Mouse (Mus musculus): ENCODE results near the gene Slc16a11. TPM values are rescaled to one million over a fixed set of nuclear protein-coding genes. Genes with fewer than 3 reads are reported as not detected.

Gene Slc16a11
- polyA plus RNA-seq, 1 experiment from 2014 or later, result 9.7 TPM

DNA sequence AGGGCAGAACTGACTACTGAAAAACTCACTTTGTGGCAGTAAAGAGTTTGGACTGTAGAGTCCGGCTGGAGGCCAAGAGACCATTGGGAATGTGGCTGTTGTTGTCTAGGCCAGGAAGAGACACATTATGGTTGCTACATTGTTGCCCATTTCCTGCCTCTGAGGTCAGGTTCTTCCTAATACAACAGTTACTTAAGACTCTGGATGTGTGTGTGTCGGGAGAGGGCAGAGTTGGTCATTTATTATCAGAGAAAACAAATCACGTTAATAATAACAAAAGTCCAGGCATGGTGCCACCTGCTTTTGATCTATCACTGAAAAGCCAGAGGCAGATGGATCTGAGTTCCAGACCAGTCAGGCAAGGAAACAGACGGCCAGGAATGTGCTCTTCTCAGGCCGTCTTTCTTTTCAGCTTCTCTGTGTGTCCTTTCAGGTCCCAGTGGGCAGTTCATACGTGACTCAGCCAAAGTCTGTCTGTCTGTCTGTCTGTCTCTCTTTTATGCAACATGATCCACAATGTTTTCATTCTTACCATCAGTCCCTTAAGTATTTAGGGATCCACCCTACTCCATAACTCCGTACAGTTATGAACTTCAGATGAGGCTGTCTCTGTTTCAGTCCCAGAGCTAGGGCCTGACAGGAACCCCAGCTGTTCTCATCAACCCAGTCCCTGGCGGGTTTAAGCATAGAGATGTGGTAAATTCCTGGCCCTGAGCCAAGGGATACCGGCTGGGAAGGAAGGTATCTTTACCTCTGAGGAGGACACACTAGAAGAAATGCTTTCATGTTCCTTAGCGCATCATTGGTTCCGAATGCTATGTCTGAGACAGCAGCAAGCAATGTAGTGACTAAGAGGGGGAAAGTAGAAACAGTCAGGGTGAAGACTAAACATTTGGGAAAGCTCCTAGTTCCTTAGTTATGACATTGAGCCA lies 18.9 kb upstream of the Slc16a11 start:
- WGBS, result 56% methylated on average over 11 of the region's 11 CpGs
- no peak for ATAC-seq
- Histone ChIP-seq H3K27ac (ENCODE audit: low read depth, low read length) (no peak overlapping the region), H3K4me1 (ENCODE audit: control insufficient read depth, insufficient read depth, low read depth, low read length) (no peaks in the 10 kb centered on the region), H3K27me3 (replicated peaks; ENCODE audit: control insufficient read depth, insufficient read depth, low read length) (no peaks in the 10 kb centered on the region), H3K36me3 (ENCODE audit: control insufficient read depth, insufficient read depth, low read length) (no peaks in the 10 kb centered on the region), H3K4me3 (ENCODE audit: low read length) (no peak overlapping the region), H3K4me2 (ENCODE audit: low read length) (no peak overlapping the region), H3K9ac (ENCODE audit: low read depth, low read length) (no peak overlapping the region), H3K9me3 (ENCODE audit: control insufficient read depth, low read length) (no peaks in the 10 kb centered on the region)

DNA sequence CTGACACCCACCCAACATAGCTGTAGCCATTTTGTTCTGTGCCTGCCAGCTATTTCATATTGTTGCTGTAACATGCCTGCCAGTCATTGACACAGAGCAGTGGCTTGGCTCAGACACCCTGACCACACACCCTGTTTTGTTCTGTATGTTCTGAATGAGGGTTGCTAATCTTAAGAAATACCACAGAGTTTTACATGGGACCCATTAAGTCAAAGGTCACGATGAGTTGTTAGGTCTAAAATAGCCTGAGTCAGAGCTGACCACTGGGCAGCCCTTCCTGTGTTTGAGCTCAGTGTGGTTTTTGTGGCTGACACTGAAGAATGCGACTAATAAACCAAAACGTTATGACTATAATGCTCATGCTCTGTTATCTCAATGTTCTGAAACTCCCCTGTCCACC lies 14.2 kb upstream of the Slc16a11 start:
- Histone ChIP-seq H3K4me3 (ENCODE audit: low read length) (no peak overlapping the region), H3K36me3 (ENCODE audit: control insufficient read depth, insufficient read depth, low read length) (no peaks in the 10 kb centered on the region), H3K9me3 (ENCODE audit: control insufficient read depth, low read length) (no peaks in the 10 kb centered on the region), H3K27ac (ENCODE audit: low read depth, low read length) (no peak overlapping the region), H3K9ac (ENCODE audit: low read depth, low read length) (no peak overlapping the region), H3K27me3 (replicated peaks; ENCODE audit: control insufficient read depth, insufficient read depth, low read length) (no peaks in the 10 kb centered on the region), H3K4me2 (ENCODE audit: low read length) (no peak overlapping the region), H3K4me1 (ENCODE audit: control insufficient read depth, insufficient read depth, low read depth, low read length) (no peaks in the 10 kb centered on the region)
- ATAC-seq, result no peak
- 90% methylated on average over 3 of the region's 3 CpGs for WGBS

- Histone ChIP-seq H3K4me1 (ENCODE audit: control insufficient read depth, insufficient read depth, low read depth, low read length) (no peaks in the 10 kb centered on the region), H3K4me2 (ENCODE audit: low read length) (no peak overlapping the region)
- no peak for ATAC-seq
These were observed 13.4 kb upstream of the Slc16a11 start for GRCm38 (mm10) chr11:70199107-70199506.

DNA sequence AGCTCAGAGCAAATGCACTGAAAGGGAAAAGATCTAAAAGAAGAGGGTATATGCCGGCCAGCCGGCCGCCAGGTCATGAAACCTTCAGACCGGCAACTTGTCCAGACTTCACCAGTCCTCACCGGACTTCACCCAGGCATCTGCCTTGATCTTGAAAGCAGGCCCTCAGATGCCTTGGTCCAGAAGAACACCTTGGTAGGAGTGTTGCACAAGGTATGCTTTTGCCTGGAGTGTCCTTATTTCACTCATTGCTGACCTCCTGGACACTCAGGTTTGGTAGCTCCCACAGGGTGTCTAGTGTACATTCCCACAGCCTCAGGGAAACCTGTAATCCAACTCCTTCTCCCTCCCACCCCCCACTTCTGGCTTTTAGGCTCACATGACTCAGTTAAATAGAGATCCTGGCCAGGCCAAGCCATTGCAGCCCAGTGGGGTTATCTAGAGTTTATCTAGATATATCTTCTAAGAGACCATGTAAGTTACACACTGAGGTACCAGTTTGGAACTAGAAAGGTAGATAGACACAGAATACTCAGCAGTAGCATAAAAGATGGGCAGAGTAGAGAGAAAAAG lies 12.4 kb upstream of the Slc16a11 start:
- Histone ChIP-seq H3K4me2 (ENCODE audit: low read length) (no peak overlapping the region), H3K36me3 (ENCODE audit: control insufficient read depth, insufficient read depth, low read length) (no peaks in the 10 kb centered on the region), H3K27ac (ENCODE audit: low read depth, low read length) (no peak overlapping the region), H3K27me3 (replicated peaks; ENCODE audit: control insufficient read depth, insufficient read depth, low read length) (no peaks in the 10 kb centered on the region), H3K4me3 (ENCODE audit: low read length) (no peak overlapping the region), H3K9ac (ENCODE audit: low read depth, low read length) (no peak overlapping the region), H3K4me1 (ENCODE audit: control insufficient read depth, insufficient read depth, low read depth, low read length) (no peaks in the 10 kb centered on the region), H3K9me3 (ENCODE audit: control insufficient read depth, low read length) (no peaks in the 10 kb centered on the region)
- WGBS, result 89% methylated on average over 5 of the region's 5 CpGs
- ATAC-seq, result no peak

More at GRCm38 (mm10) chr11:70199107-70199506, 13.4 kb upstream of the Slc16a11 start:
- Histone ChIP-seq H3K9me3 (ENCODE audit: control insufficient read depth, low read length) (no peaks in the 10 kb centered on the region), H3K27me3 (replicated peaks; ENCODE audit: control insufficient read depth, insufficient read depth, low read length) (no peaks in the 10 kb centered on the region), H3K27ac (ENCODE audit: low read depth, low read length) (no peak overlapping the region), H3K4me3 (ENCODE audit: low read length) (no peak overlapping the region), H3K36me3 (ENCODE audit: control insufficient read depth, insufficient read depth, low read length) (no peaks in the 10 kb centered on the region), H3K9ac (ENCODE audit: low read depth, low read length) (no peak overlapping the region)
- WGBS, result 86% methylated on average over 8 of the region's 8 CpGs

GRCm38 (mm10) chr11:70201691-70202090 lies 10.9 kb upstream of the Slc16a11 start:
- 0 out of 2 replicates have a peak, but pooled peaks have one; percentile 52 for ATAC-seq
- Histone ChIP-seq H3K9me3 (ENCODE audit: control insufficient read depth, low read length) (no peaks in the 10 kb centered on the region), H3K27ac (ENCODE audit: low read depth, low read length) (no peak overlapping the region), H3K9ac (ENCODE audit: low read depth, low read length) (no peak overlapping the region), H3K36me3 (ENCODE audit: control insufficient read depth, insufficient read depth, low read length) (no peaks in the 10 kb centered on the region), H3K4me1 (ENCODE audit: control insufficient read depth, insufficient read depth, low read depth, low read length) (no peaks in the 10 kb centered on the region), H3K4me3 (ENCODE audit: low read length) (no peak overlapping the region), H3K27me3 (replicated peaks; ENCODE audit: control insufficient read depth, insufficient read depth, low read length) (no peaks in the 10 kb centered on the region), H3K4me2 (ENCODE audit: low read length) (no peak overlapping the region)
- 40% methylated on average over 5 of the region's 5 CpGs for WGBS

DNA sequence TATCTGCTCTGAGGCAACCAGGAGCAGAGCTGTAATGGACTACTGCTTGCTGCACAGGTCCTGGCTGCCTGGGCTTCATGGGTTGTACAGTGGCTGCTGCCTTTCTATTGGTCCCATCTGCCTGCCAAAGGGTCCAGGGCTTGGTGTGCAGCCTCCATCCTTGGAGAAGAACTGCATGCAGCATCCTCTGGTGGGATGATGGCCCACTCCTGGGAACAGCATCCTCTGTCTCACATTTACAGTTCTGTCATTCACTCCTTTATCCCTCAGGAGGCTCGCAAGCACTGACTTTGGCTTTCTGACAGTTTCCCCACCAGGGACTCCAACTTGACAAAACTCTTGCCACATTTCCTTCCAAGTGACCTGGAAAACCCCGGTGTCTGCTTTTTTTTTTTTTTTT lies 5.8 kb upstream of the Slc16a11 start:
- no peak for ATAC-seq
- 78% methylated on average over 2 of the region's 2 CpGs for WGBS
- no peak overlapping the region for H3K9ac ChIP-seq (ENCODE audit: low read depth, low read length)
- no peaks in the 10 kb centered on the region for H3K4me1 ChIP-seq (ENCODE audit: control insufficient read depth, insufficient read depth, low read depth, low read length)
- no peaks in the 10 kb centered on the region for H3K36me3 ChIP-seq (ENCODE audit: control insufficient read depth, insufficient read depth, low read length)
- H3K27me3 ChIP-seq (replicated peaks; ENCODE audit: control insufficient read depth, insufficient read depth, low read length), result peaks cover 2% of the 10 kb centered on the region; the same call in 1 of the 2 replicates
- H3K9me3 ChIP-seq (ENCODE audit: control insufficient read depth, low read length), result no peaks in the 10 kb centered on the region
- no peak overlapping the region for H3K27ac ChIP-seq (ENCODE audit: low read depth, low read length)
- no peak overlapping the region for H3K4me2 ChIP-seq (ENCODE audit: low read length)
- H3K4me3 ChIP-seq (ENCODE audit: low read length), result no peak overlapping the region

GRCm38 (mm10) chr11:70207283-70207682 lies 5.3 kb upstream of the Slc16a11 start:
- Histone ChIP-seq H3K36me3 (ENCODE audit: control insufficient read depth, insufficient read depth, low read length) (no peaks in the 10 kb centered on the region), H3K4me2 (ENCODE audit: low read length) (no peak overlapping the region), H3K4me1 (ENCODE audit: control insufficient read depth, insufficient read depth, low read depth, low read length) (no peaks in the 10 kb centered on the region), H3K4me3 (ENCODE audit: low read length) (no peak overlapping the region), H3K9me3 (ENCODE audit: control insufficient read depth, low read length) (no peaks in the 10 kb centered on the region), H3K9ac (ENCODE audit: low read depth, low read length) (no peak overlapping the region), H3K27ac (ENCODE audit: low read depth, low read length) (no peak overlapping the region), H3K27me3 (replicated peaks; ENCODE audit: control insufficient read depth, insufficient read depth, low read length) (peaks cover 2% of the 10 kb centered on the region; the same call in 1 of the 2 replicates)
- no peak for ATAC-seq
- 88% methylated on average over 7 of the region's 7 CpGs for WGBS

DNA sequence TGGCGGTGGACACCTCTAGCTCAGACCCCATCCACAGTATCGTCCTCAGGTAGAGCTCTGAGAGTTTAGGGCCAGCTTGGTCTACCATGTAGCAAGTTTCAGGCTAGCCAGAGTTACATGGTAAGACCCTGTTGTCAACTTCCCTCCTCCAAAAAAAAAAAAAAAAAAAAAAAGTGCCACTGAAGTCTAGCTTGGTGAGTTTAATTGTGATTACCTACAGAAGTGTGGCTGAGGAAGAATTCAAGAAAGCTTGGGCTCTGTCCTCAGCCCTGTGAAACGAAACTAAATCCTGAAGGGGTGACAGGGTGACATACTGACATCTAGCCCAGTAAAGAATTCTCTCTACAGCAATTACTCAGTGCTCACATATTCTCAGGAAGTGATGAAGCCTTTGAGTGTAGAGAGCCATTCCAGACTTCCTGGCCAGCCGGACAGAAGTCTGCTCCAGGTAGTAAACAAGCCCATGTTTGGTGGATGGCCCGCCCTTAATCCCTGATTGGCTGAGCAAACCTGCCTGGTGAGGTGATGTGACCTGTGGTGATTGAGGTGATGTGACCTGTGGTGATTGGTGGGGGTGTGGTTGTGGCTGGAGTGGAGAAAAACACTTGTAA lies 3.7 kb upstream of the Slc16a11 start:
- H3K27me3 ChIP-seq (replicated peaks; ENCODE audit: control insufficient read depth, insufficient read depth, low read length), result peaks cover 2% of the 10 kb centered on the region; the same call in 1 of the 2 replicates
- no peaks in the 10 kb centered on the region for H3K36me3 ChIP-seq (ENCODE audit: control insufficient read depth, insufficient read depth, low read length)
- 75% methylated on average over 5 of the region's 5 CpGs for WGBS
- H3K9ac ChIP-seq (ENCODE audit: low read depth, low read length), result no peak overlapping the region
- H3K4me3 ChIP-seq (ENCODE audit: low read length), result no peak overlapping the region
- ATAC-seq, result no peak
- no peak overlapping the region for H3K27ac ChIP-seq (ENCODE audit: low read depth, low read length)
- H3K4me1 ChIP-seq (ENCODE audit: control insufficient read depth, insufficient read depth, low read depth, low read length), result peaks cover 9% of the 10 kb centered on the region
- no peak overlapping the region for H3K4me2 ChIP-seq (ENCODE audit: low read length)
- H3K9me3 ChIP-seq (ENCODE audit: control insufficient read depth, low read length), result no peaks in the 10 kb centered on the region

DNA sequence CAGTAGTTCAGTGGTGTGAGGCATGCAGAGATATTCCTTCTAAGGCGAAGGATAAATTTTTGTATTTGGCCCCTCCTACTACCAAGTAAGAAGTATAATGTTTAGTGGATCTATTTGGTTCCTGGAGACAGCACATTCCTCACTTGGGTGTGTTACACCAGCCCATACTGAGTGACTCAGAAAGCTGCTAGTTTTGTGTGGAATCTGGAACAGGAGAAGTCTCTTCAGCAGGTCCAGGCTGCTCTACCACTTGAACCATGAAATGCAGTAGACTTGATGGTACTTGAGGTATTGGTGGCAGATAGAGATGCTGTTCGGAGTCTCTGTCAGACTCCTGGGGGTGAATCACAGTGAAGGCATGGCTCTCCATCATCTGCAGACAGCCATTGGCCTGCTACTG lies 1.9 kb upstream of the Slc16a11 start:
- no peak for ATAC-seq
- Histone ChIP-seq H3K4me3 (ENCODE audit: low read length) (no peak overlapping the region), H3K9me3 (ENCODE audit: control insufficient read depth, low read length) (no peaks in the 10 kb centered on the region), H3K4me2 (ENCODE audit: low read length) (no peak overlapping the region), H3K4me1 (ENCODE audit: control insufficient read depth, insufficient read depth, low read depth, low read length) (peaks cover 21% of the 10 kb centered on the region), H3K27me3 (replicated peaks; ENCODE audit: control insufficient read depth, insufficient read depth, low read length) (peaks cover 9% of the 10 kb centered on the region), H3K36me3 (ENCODE audit: control insufficient read depth, insufficient read depth, low read length) (no peaks in the 10 kb centered on the region), H3K9ac (ENCODE audit: low read depth, low read length) (no peak overlapping the region), H3K27ac (ENCODE audit: low read depth, low read length) (no peak overlapping the region)
- WGBS, result 98% methylated on average over 2 of the region's 2 CpGs

Measured in hindbrain, embryonic 16.5 days (tissue).